Mouse (Mus musculus) megakaryocyte, embryonic 14.5 days (primary cell): Measurements from ENCODE around the gene Pde4dip.

Source experiments
- FLI1 ChIP-seq: IDR thresholded peaks from 2 replicates; pipeline ENCODE4 v1.6.1; 2012; ENCODE audit warnings: low read length, inconsistent platforms, mixed read lengths
- GATA1 ChIP-seq: IDR thresholded peaks from 3 replicates; pipeline ENCODE4 v1.6.1; 2012; ENCODE audit warnings: mixed read lengths, low read length, inconsistent platforms, borderline replicate concordance

DNA sequence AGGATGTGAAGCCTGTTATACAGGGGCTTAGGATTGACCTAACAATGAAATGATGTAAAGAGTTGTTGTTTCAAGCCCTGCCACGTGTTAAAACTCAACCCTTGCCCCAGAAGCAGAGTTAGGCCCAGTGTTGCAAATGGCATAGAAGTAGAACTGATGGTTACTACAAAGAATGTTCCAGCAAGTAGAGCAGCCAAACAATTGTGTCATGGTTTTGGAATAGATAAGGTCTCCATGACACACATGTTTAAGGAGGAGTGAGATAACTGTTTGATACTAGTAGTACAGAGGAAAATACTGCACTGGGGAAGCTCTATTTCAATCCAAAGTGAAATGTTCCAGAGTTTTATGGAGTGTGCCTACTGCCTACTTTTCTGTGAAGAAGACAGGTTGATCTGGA is 240.0 kb downstream of the Pde4dip start:
- TF ChIP-seq GATA1 (no peak), FLI1 (no peak)
